ENCODE assay signal across 14 mouse cellular contexts in the genomic region with DNA sequence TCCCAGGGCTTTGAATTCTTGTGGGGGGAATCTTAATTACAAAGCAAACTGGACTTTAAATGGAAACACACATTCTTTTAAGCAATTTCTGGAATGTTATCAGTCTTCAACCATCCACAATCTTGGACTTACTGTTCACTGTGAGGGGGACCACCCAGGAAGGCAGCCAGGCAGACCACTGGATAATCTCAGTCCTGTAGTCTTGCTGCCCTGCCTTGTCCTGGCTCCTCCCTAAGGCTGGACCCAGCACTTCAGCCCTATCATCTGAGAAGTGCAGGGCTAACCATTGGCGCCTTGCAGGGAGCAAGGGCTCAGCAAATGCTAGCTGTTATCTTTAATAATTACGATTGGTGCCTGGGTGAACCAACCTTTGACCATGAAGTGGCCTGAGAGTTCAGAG. TPM values are rescaled to one million over a fixed set of nuclear protein-coding genes. Genes with fewer than 3 reads are reported as not detected.
A peak's percentile ranks its signal among the peaks of the same experiment; 100 is the strongest.
DNase-seq lines count a peak whose midpoint lies in the region; ATAC-seq lines count a peak whose summit lies in the region.
"Had no signal": no experiment of that assay in that cellular context is flagged by ENCODE, and none has a peak within 500 bp of the region (broad histone marks: within the 10 kb centered on the region; RNA-seq: fewer than 3 reads in every experiment).

No protein-coding gene starts in this region.

- peak; percentile 30 for DNase-seq in kidney, postnatal 14 days
- DNase-seq in kidney, adult 8-10 months: no peak
- DNase-seq in R1 (ENCODE audit: low read depth, low spot score): peak; percentile 36
- peak; percentile 67 for DNase-seq in embryo, embryonic 10 days (ENCODE audit: low spot score)
- DNase-seq in lung, postnatal 36 days: peak; percentile 21
- DNase-seq in left cerebral cortex, postnatal 10 days (ENCODE audit: extremely low spot score in 1 of 2, low spot score in 2 of 2): no peak
- DNase-seq in layer of hippocampus, postnatal 36 days: no peak
- DNase-seq: cerebellum, postnatal 36 days; forebrain, postnatal 0 days; thymus, adult 18-20 months had no signal

- no peak for ATAC-seq in megakaryocyte progenitor cell, adult 5-6 weeks (replicated peaks; ENCODE audit: poor library complexity)
- ATAC-seq: forebrain, postnatal 0 days had no signal

- intact Hi-C loops in left cerebral cortex, postnatal 10 days (cut with DNase I): no loop called here

RNA-seq across cellular contexts. Expression of gene Tekt3, which starts 37.3 kb away (rescaled TPM):
- total RNA-seq in left cerebral cortex, postnatal 10 days (2021): not detected
- total RNA-seq in layer of hippocampus, postnatal 36 days (2021): not detected
- total RNA-seq in megakaryocyte progenitor cell, adult 5-6 weeks (2015): not detected in 2 replicates
- not detected in 2 replicates for total RNA-seq in megakaryocyte progenitor cell, adult 5-6 weeks (2017)
- total RNA-seq: adrenal gland, postnatal 14 days; gastrocnemius, postnatal 36 days; left cerebral cortex, adult 2 months had no signal

Comparison
In these comparisons a context has a peak if more than half of its experiments do, and no peak if none do; other contexts are left out.
1. DNase-seq: peak in kidney, postnatal 14 days (single experiment), R1 (single experiment), embryo, embryonic 10 days (single experiment) and lung, postnatal 36 days (single experiment); none in kidney, adult 8-10 months (0 of 2), left cerebral cortex, postnatal 10 days (0 of 2) and layer of hippocampus, postnatal 36 days (0 of 2).